Mouse (Mus musculus) heart, embryonic 10.5 days (tissue): ENCODE measurements around the gene Gm10964. TPM values are rescaled to one million over a fixed set of nuclear protein-coding genes. Genes with fewer than 3 reads are reported as not detected.
A peak's percentile ranks its signal among the peaks of the same experiment; 100 is the strongest.

Source experiments
- DNase-seq: peaks from one replicate; pipeline ENCODE4 v3.0.0-alpha.2; 2017; ENCODE audit warnings: low spot score
- H3K27ac ChIP-seq: fragments of 300-500 bp; sonication (generic); 2 replicates; pipeline ENCODE4 v1.5.1; 2016; ENCODE audit warnings: mild to moderate bottlenecking
- H3K27me3 ChIP-seq: fragments of 300-500 bp; sonication (generic); 2 replicates; pipeline ENCODE4 v1.6.1; 2016; ENCODE audit warnings: mild to moderate bottlenecking; ENCODE audit not compliant: poor library complexity, insufficient read depth, severe bottlenecking
- H3K36me3 ChIP-seq: fragments of 300-500 bp; sonication (generic); 2 replicates; pipeline ENCODE4 v1.6.1; 2016; ENCODE audit warnings: mild to moderate bottlenecking, moderate library complexity
- H3K4me1 ChIP-seq: fragments of 300-500 bp; sonication (generic); 2 replicates; pipeline ENCODE4 v1.6.1; 2016; ENCODE audit warnings: mild to moderate bottlenecking
- H3K4me3 ChIP-seq: fragments of 300-500 bp; sonication (generic); 2 replicates; pipeline ENCODE4 v1.5.1; 2016; ENCODE audit warnings: mild to moderate bottlenecking, moderate library complexity
- H3K9me3 ChIP-seq: fragments of 300-500 bp; sonication (generic); 2 replicates; pipeline ENCODE4 v1.6.1; 2016; ENCODE audit warnings: mild to moderate bottlenecking, moderate library complexity
- WGBS: fragments of 180-500 bp; shearing (Covaris S2); methylation state at CpG from one replicate; pipeline ENCODE4 v1.1.7; 2016; 5-methylcytosine and 5-hydroxymethylcytosine counted together
- polyA plus RNA-seq: library from polyadenylated mRNA; unstranded; fragments of >200 nt; fragmentation: Nextera tagmentation; extraction: Ambion mirVana; gene quantifications from 2 replicates; pipeline ENCODE4 v1.2.1, GENCODE M21; 2016

Gm10964 gene
- polyA plus RNA-seq, 1 experiment from 2014 or later = not detected

GRCm38 (mm10) chr3:103718728-103719127, 20.4 kb upstream of the Gm10964 start:
- Histone ChIP-seq H3K27me3 (no peaks in the 10 kb centered on the region), H3K4me1 (peaks cover 14% of the 10 kb centered on the region; the same call in 1 of the 2 replicates), H3K9me3 (no peaks in the 10 kb centered on the region), H3K36me3 (no peaks in the 10 kb centered on the region), H3K4me3 (no peak overlapping the region), H3K27ac (no peak overlapping the region)
- DNase-seq = no peak
- WGBS = 81% methylated on average over 4 of the region's 4 CpGs

- H3K27me3 ChIP-seq = no peaks in the 10 kb centered on the region
- H3K4me1 ChIP-seq = peaks cover 5% of the 10 kb centered on the region; the same call in 1 of the 2 replicates
- no peak for DNase-seq
- H3K9me3 ChIP-seq = no peaks in the 10 kb centered on the region
- no peaks in the 10 kb centered on the region for H3K36me3 ChIP-seq
- 51% methylated on average over 3 of the region's 3 CpGs for WGBS
- H3K4me3 ChIP-seq = no peak overlapping the region
- no peak overlapping the region for H3K27ac ChIP-seq
These were observed 15.0 kb upstream of the Gm10964 start for GRCm38 (mm10) chr3:103724137-103724536.

GRCm38 (mm10) chr3:103726642-103727041, 12.5 kb upstream of the Gm10964 start:
- Histone ChIP-seq H3K9me3 (no peaks in the 10 kb centered on the region), H3K27ac (no peak overlapping the region), H3K4me1 (peaks cover 12% of the 10 kb centered on the region), H3K36me3 (no peaks in the 10 kb centered on the region), H3K4me3 (no peak overlapping the region), H3K27me3 (no peaks in the 10 kb centered on the region)
- WGBS = 58% methylated on average over 3 of the region's 3 CpGs
- DNase-seq = no peak

- no peaks in the 10 kb centered on the region for H3K27me3 ChIP-seq
- WGBS = 35% methylated on average over 2 of the region's 2 CpGs
- H3K27ac ChIP-seq = no peak overlapping the region
- no peaks in the 10 kb centered on the region; the same call in 1 of the 2 replicates for H3K36me3 ChIP-seq
- no peak overlapping the region for H3K4me3 ChIP-seq
- no peaks in the 10 kb centered on the region for H3K9me3 ChIP-seq
- DNase-seq = no peak
- peaks cover 14% of the 10 kb centered on the region for H3K4me1 ChIP-seq
These were observed 11.3 kb upstream of the Gm10964 start for GRCm38 (mm10) chr3:103727813-103728326.

GRCm38 (mm10) chr3:103729850-103730249, 9.3 kb upstream of the Gm10964 start:
- no peaks in the 10 kb centered on the region; the same call in 1 of the 2 replicates for H3K36me3 ChIP-seq
- no peak for DNase-seq
- H3K4me1 ChIP-seq = peaks cover 34% of the 10 kb centered on the region
- H3K27ac ChIP-seq = no peak overlapping the region
- WGBS = 84% methylated on average over 9 of the region's 9 CpGs
- H3K27me3 ChIP-seq = no peaks in the 10 kb centered on the region
- no peak overlapping the region for H3K4me3 ChIP-seq
- H3K9me3 ChIP-seq = no peaks in the 10 kb centered on the region

GRCm38 (mm10) chr3:103732116-103732515, 7.0 kb upstream of the Gm10964 start:
- WGBS = 85% methylated on average over 3 of the region's 3 CpGs
- DNase-seq = no peak
- Histone ChIP-seq H3K4me1 (peaks cover 57% of the 10 kb centered on the region), H3K27ac (no peak overlapping the region), H3K27me3 (no peaks in the 10 kb centered on the region), H3K4me3 (no peak overlapping the region), H3K36me3 (no peaks in the 10 kb centered on the region; the same call in 1 of the 2 replicates), H3K9me3 (no peaks in the 10 kb centered on the region)

GRCm38 (mm10) chr3:103733176-103733575, 6.0 kb upstream of the Gm10964 start:
- H3K27ac ChIP-seq = no peak overlapping the region
- no peaks in the 10 kb centered on the region for H3K9me3 ChIP-seq
- no peak overlapping the region for H3K4me3 ChIP-seq
- no peak for DNase-seq
- 42% methylated on average over 2 of the region's 2 CpGs for WGBS
- peaks cover 62% of the 10 kb centered on the region for H3K4me1 ChIP-seq
- H3K27me3 ChIP-seq = no peaks in the 10 kb centered on the region
- H3K36me3 ChIP-seq = no peaks in the 10 kb centered on the region; the same call in 1 of the 2 replicates

GRCm38 (mm10) chr3:103733799-103734695, 5.1 kb upstream of the Gm10964 start:
- H3K4me3 ChIP-seq = peak overlapping the region; percentile 53; the same call in 1 of the 2 replicates
- peak overlapping the region; percentile 87 for H3K27ac ChIP-seq
- peaks cover 67% of the 10 kb centered on the region for H3K4me1 ChIP-seq
- no peaks in the 10 kb centered on the region for H3K27me3 ChIP-seq
- no peaks in the 10 kb centered on the region for H3K9me3 ChIP-seq
- 45% methylated on average over 19 of the region's 19 CpGs for WGBS
- DNase-seq = no peak
- no peaks in the 10 kb centered on the region; the same call in 1 of the 2 replicates for H3K36me3 ChIP-seq

GRCm38 (mm10) chr3:103734696-103735519, 4.3 kb upstream of the Gm10964 start:
- 15% methylated on average over 11 of the region's 11 CpGs for WGBS
- Histone ChIP-seq H3K9me3 (no peaks in the 10 kb centered on the region), H3K36me3 (no peaks in the 10 kb centered on the region; the same call in 1 of the 2 replicates), H3K4me1 (peaks cover 66% of the 10 kb centered on the region), H3K27me3 (no peaks in the 10 kb centered on the region), H3K4me3 (peak overlapping the region; percentile 53), H3K27ac (peak overlapping the region; percentile 87)
- DNase-seq = no peak

- H3K27me3 ChIP-seq = no peaks in the 10 kb centered on the region
- no peaks in the 10 kb centered on the region for H3K9me3 ChIP-seq
- DNase-seq = no peak
- peak overlapping the region; percentile 53 for H3K4me3 ChIP-seq
- H3K4me1 ChIP-seq = peaks cover 63% of the 10 kb centered on the region
- no peaks in the 10 kb centered on the region; the same call in 1 of the 2 replicates for H3K36me3 ChIP-seq
- peak overlapping the region; percentile 87 for H3K27ac ChIP-seq
- 60% methylated on average over 28 of the region's 28 CpGs for WGBS
These were observed 3.2 kb upstream of the Gm10964 start for GRCm38 (mm10) chr3:103735776-103736600.

- peak overlapping the region; percentile 87 for H3K27ac ChIP-seq
- no peaks in the 10 kb centered on the region for H3K27me3 ChIP-seq
- peaks cover 4% of the 10 kb centered on the region; the same call in 1 of the 2 replicates for H3K36me3 ChIP-seq
- H3K4me3 ChIP-seq = peak overlapping the region; percentile 53
- no peaks in the 10 kb centered on the region for H3K9me3 ChIP-seq
- H3K4me1 ChIP-seq = peaks cover 63% of the 10 kb centered on the region
- DNase-seq = no peak
- WGBS = 48% methylated on average over 16 of the region's 16 CpGs
These were observed 2.0 kb upstream of the Gm10964 start for GRCm38 (mm10) chr3:103737061-103737754.
